Mouse (Mus musculus): Measurements from ENCODE around the gene Rmdn2.
A peak's percentile ranks its signal among the peaks of the same experiment; 100 is the strongest.

The Rmdn2 gene

GRCm38 (mm10) chr17:79616621-79617020, 5.0 kb downstream of the Rmdn2 start:
- DNase-seq (ENCODE audit: low spot score in 2 of 2) = no peak

GRCm38 (mm10) chr17:79618455-79618854, 6.8 kb downstream of the Rmdn2 start:
- no peak for DNase-seq (ENCODE audit: low spot score in 2 of 2)

- DNase-seq (ENCODE audit: low spot score in 2 of 2) = no peak
Observed at GRCm38 (mm10) chr17:79618984-79619383, 7.3 kb downstream of the Rmdn2 start.

- no peak for DNase-seq (ENCODE audit: low spot score in 2 of 2)
Observed at GRCm38 (mm10) chr17:79622050-79622449, 10.4 kb downstream of the Rmdn2 start.

GRCm38 (mm10) chr17:79622574-79622973, 10.9 kb downstream of the Rmdn2 start:
- DNase-seq (ENCODE audit: low spot score in 2 of 2) = no peak

- no peak for DNase-seq (ENCODE audit: low spot score in 2 of 2)
Observed at GRCm38 (mm10) chr17:79623841-79624240, 12.2 kb downstream of the Rmdn2 start.

GRCm38 (mm10) chr17:79626241-79626816, 14.7 kb downstream of the Rmdn2 start:
- no peak for DNase-seq (ENCODE audit: low spot score in 2 of 2)

GRCm38 (mm10) chr17:79649893-79650292, 38.2 kb downstream of the Rmdn2 start:
- DNase-seq (ENCODE audit: low spot score in 2 of 2) = no peak

GRCm38 (mm10) chr17:79650297-79650696, 38.6 kb downstream of the Rmdn2 start:
- DNase-seq (ENCODE audit: low spot score in 2 of 2) = no peak

GRCm38 (mm10) chr17:79653171-79653570, 41.5 kb downstream of the Rmdn2 start:
- no peak for DNase-seq (ENCODE audit: low spot score in 2 of 2)

GRCm38 (mm10) chr17:79654187-79654586, 42.5 kb downstream of the Rmdn2 start:
- DNase-seq (ENCODE audit: low spot score in 2 of 2) = no peak

GRCm38 (mm10) chr17:79657785-79658184, 46.1 kb downstream of the Rmdn2 start:
- DNase-seq (ENCODE audit: low spot score in 2 of 2) = no peak

GRCm38 (mm10) chr17:79658452-79658851, 46.8 kb downstream of the Rmdn2 start:
- no peak for DNase-seq (ENCODE audit: low spot score in 2 of 2)

GRCm38 (mm10) chr17:79658863-79659262, 47.2 kb downstream of the Rmdn2 start:
- DNase-seq (ENCODE audit: low spot score in 2 of 2) = no peak

- peak; percentile 15 to 56 for DNase-seq (ENCODE audit: low spot score in 2 of 2)
Observed at GRCm38 (mm10) chr17:79661387-79661786, 49.7 kb downstream of the Rmdn2 start.

- no peak for DNase-seq (ENCODE audit: low spot score in 2 of 2)
Observed at GRCm38 (mm10) chr17:79661848-79662247, 50.2 kb downstream of the Rmdn2 start.

- DNase-seq (ENCODE audit: low spot score in 2 of 2) = peak in 1 of 2 experiments; percentile 4
Observed at GRCm38 (mm10) chr17:79663393-79664105, 51.9 kb downstream of the Rmdn2 start.

GRCm38 (mm10) chr17:79664106-79664417, 52.4 kb downstream of the Rmdn2 start:
- DNase-seq (ENCODE audit: low spot score in 2 of 2) = no peak

GRCm38 (mm10) chr17:79670837-79671236, 59.2 kb downstream of the Rmdn2 start:
- no peak for DNase-seq (ENCODE audit: low spot score in 2 of 2)

- DNase-seq (ENCODE audit: low spot score in 2 of 2) = no peak
Observed at GRCm38 (mm10) chr17:79695106-79695505, 83.4 kb downstream of the Rmdn2 start.

GRCm38 (mm10) chr17:79695541-79695940, 83.9 kb downstream of the Rmdn2 start:
- DNase-seq (ENCODE audit: low spot score in 2 of 2) = no peak

GRCm38 (mm10) chr17:79699197-79699596, 87.5 kb downstream of the Rmdn2 start:
- no peak for DNase-seq (ENCODE audit: low spot score in 2 of 2)

GRCm38 (mm10) chr17:79700871-79701270, 89.2 kb downstream of the Rmdn2 start:
- DNase-seq (ENCODE audit: low spot score in 2 of 2) = no peak

Data from heart, adult 9 months (tissue).